Mouse (Mus musculus) embryonic stem cell, embryonic (primary cell): ENCODE data around the gene Gltp.

ENCODE experiments used
- CTCF ChIA-PET, 4 experiments: fragments of 300-600 bp in 2 of 4; fragments of 350-600 bp in 2 of 4; sonication (Branson Sonifier 250); formaldehyde crosslinking; loops; one replicate each; lab custom pipeline; 2022; ENCODE audit warnings: inconsistent platforms in 2 of 4; lab: Charles Lee
- POLR2A ChIA-PET, 4 experiments: fragments of 300-600 bp in 2 of 4; fragments of 350-600 bp in 2 of 4; sonication (Branson Sonifier 250); formaldehyde crosslinking; loops; one replicate each; lab custom pipeline; 2022; ENCODE audit warnings: antibody characterized with exemption in 4 of 4, inconsistent platforms in 1 of 4; lab: Charles Lee

Gltp gene

GRCm38 (mm10) chr5:114653656-114654437 lies 36.9 kb downstream of the Gltp start:
- ChIA-PET CTCF (interaction anchor here in 2 of 4 experiments (1.2 kb wide), 2 partner anchors 14 to 35 kb away, joined by 3 to 4 read pairs; no protein-coding TSS in a partner anchor), POLR2A (interaction anchor here in 1 of 4 experiments (1.0 kb wide), 1 partner anchor 11 kb away, joined by 3 read pairs; no protein-coding TSS in a partner anchor)

DNA sequence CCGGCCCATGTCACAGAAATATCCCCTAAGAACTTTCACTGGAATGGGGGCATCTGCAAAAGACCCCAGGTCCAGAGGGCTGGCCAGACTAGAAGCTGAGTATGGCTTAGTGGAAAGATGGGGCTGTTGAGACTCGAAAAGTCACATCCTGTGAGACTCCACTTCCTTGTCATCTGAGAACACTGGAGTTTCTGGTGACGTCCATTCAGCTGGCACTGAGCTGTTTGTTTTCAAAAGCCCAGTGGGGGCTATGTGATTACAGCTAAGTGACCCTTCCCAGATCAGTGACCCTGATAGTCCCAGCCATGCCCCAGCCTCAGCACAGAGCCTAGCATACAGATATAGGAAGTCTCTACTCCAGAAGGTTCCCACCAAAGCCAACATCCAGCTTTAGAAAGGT lies 39.3 kb downstream of the Gltp start:
- ChIA-PET POLR2A (interaction anchor here (0.6 to 2.0 kb wide), 6 partner anchors 10 to 47 kb away, joined by 3 to 7 read pairs (median 5); no protein-coding TSS in a partner anchor), CTCF (interaction anchor here in 2 of 4 experiments (0.5 to 2.2 kb wide), 7 partner anchors 10 to 805 kb away, joined by 3 to 13 read pairs (median 4); no protein-coding TSS in a partner anchor)

GRCm38 (mm10) chr5:114651002-114651401 lies 39.8 kb downstream of the Gltp start:
- ChIA-PET POLR2A (interaction anchor here (0.6 to 2.0 kb wide), 13 partner anchors 8 to 503 kb away, joined by 3 to 7 read pairs (median 4); partner anchors contain the start of gene Gltp (in 1 of the 4)), CTCF (interaction anchor here in 3 of 4 experiments (0.5 to 2.2 kb wide), 6 partner anchors 11 to 805 kb away, joined by 3 to 13 read pairs (median 5); no protein-coding TSS in a partner anchor)

GRCm38 (mm10) chr5:114648728-114649311 lies 42.0 kb downstream of the Gltp start:
- POLR2A ChIA-PET, result interaction anchor here in 1 of 4 experiments (1.3 kb wide), 1 partner anchor 14 kb away, joined by 3 read pairs; no protein-coding TSS in a partner anchor
- CTCF ChIA-PET, result interaction anchor here in 1 of 4 experiments (1.2 to 1.3 kb wide), 2 partner anchors 8 to 9 kb away, joined by 3 to 4 read pairs; no protein-coding TSS in a partner anchor

DNA sequence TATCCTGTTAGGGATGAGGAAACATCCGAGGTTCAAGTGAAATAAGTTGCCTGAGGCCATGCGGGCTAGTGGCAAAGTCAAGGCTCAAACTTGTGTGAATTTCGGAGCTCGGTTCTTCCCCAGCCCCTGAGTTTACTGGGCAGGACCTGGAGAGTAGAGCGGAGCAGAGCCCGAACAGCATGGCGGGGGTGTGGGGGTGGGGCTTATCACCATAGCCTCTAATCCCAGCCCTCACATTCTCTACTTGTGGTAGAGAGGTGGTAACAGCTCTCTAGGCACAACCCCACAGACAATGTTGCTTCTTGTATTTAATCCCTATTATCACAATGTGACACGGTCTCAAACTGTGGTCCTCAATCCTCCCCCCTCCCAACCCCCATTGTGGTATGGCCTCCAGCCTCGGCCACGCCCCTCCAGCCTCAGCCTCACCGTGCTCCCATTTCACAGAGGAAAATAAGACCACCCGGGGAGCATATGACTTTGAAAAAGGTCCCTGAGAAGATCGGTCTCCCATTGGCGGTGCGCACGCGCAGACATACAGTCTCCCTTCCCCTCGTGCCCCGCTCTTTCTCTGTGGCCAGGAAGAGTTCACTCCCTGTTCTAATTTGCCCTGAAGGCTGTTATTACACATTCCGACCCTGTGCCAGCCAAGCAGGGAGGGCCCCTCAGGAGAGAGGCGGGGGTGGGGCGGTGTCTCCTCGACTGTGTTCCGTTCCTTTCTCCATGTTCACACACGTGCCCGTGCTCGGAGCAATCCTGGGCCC lies 43.4 kb downstream of the Gltp start:
- POLR2A ChIA-PET, result interaction anchor here in 3 of 4 experiments (0.6 to 1.6 kb wide), 12 partner anchors 11 to 189 kb away, joined by 3 to 7 read pairs (median 3); partner anchors contain the start of gene Trpv4 (in 1 of the 3)

DNA sequence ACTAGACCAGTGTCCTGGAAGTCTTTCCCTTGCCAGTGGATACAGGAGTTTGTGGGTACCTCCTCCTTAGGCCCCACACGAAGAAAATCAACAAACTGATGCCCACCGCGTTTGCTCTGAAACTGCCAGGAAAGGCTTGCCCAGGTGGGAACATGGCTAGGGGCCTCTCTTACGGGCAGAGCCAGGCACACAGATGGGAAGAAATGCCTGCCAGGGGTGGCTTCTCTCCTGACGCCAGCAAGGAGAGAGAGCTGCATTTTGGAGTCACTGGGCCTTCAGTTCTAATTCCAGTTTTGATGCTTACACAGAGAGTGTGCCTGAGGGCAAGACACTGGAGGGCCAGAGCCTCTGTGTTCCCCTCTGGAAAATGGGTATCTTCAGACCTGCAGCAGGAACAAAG lies 44.9 kb downstream of the Gltp start:
- POLR2A ChIA-PET, result interaction anchor here in 2 of 4 experiments (1.0 to 1.6 kb wide), 4 partner anchors 10 to 51 kb away, joined by 3 to 5 read pairs (median 4); no protein-coding TSS in a partner anchor
- CTCF ChIA-PET, result interaction anchor here in 1 of 4 experiments (0.7 to 1.9 kb wide), 4 partner anchors 9 to 22 kb away, joined by 3 to 5 read pairs (median 4); no protein-coding TSS in a partner anchor

More for the DNA sequence above, 43.4 kb downstream of the Gltp start:
- CTCF ChIA-PET, result interaction anchor here in 3 of 4 experiments (0.6 to 1.9 kb wide), 9 partner anchors 8 to 43 kb away, joined by 3 to 5 read pairs (median 4); no protein-coding TSS in a partner anchor

- CTCF ChIA-PET, result interaction anchor here in 1 of 4 experiments (0.6 kb wide), 1 partner anchor 260 kb away, joined by 5 read pairs; no protein-coding TSS in a partner anchor
- POLR2A ChIA-PET, result no interaction called here
Measured at GRCm38 (mm10) chr5:114644918-114645317, 45.9 kb downstream of the Gltp start.

DNA sequence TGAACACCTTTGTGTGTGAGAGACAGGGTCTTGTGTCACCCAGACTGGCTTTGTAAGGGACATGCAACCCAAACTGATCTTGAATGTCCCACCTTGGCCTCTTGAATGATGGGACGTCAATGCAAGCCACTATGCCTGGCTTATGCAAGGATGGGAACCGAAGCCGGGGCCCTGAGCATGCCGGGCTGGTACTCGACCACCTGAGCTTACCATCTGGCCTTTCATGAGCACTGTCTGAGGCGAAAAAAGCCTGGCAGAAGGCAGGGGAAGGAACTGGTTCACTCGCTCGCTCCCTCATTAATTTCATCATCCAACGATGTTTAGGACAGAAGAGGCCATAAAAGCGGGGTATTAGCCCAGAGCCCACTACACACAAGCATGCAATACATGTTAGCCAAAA lies 50.0 kb downstream of the Gltp start:
- ChIA-PET CTCF (interaction anchor here in 1 of 4 experiments (1.8 kb wide), 1 partner anchor 218 kb away, joined by 5 read pairs; no protein-coding TSS in a partner anchor), POLR2A (no interaction called here)

DNA sequence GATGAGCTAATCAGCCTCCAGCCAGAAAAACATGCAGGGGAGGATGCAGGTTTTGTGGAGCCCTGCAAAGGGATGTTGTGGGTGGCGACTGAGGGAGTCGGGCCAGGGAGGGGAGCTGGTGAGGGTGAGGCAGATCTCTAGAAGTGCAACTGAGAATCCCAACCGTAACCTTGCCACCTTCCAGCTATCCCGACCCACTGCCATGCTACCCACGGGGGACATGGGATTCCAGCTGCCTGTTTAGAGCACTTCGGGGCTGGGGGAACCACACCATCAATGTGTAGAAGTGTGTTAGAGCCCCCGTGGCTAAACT lies 51.2 kb downstream of the Gltp start:
- ChIA-PET POLR2A (interaction anchor here in 3 of 4 experiments (0.6 to 1.8 kb wide), 16 partner anchors 11 to 73 kb away, joined by 3 to 6 read pairs (median 3); partner anchors contain the start of gene Gltp (in 1 of the 3)), CTCF (interaction anchor here (0.5 to 6.5 kb wide), 62 partner anchors 8 to 422 kb away, joined by 3 to 41 read pairs (median 4); partner anchors contain the start of genes Gltp (in 3 of the 4), Fam222a (in 1 of the 4), Hnf1a (in 1 of the 4) and Trpv4 (in 1 of the 4))

DNA sequence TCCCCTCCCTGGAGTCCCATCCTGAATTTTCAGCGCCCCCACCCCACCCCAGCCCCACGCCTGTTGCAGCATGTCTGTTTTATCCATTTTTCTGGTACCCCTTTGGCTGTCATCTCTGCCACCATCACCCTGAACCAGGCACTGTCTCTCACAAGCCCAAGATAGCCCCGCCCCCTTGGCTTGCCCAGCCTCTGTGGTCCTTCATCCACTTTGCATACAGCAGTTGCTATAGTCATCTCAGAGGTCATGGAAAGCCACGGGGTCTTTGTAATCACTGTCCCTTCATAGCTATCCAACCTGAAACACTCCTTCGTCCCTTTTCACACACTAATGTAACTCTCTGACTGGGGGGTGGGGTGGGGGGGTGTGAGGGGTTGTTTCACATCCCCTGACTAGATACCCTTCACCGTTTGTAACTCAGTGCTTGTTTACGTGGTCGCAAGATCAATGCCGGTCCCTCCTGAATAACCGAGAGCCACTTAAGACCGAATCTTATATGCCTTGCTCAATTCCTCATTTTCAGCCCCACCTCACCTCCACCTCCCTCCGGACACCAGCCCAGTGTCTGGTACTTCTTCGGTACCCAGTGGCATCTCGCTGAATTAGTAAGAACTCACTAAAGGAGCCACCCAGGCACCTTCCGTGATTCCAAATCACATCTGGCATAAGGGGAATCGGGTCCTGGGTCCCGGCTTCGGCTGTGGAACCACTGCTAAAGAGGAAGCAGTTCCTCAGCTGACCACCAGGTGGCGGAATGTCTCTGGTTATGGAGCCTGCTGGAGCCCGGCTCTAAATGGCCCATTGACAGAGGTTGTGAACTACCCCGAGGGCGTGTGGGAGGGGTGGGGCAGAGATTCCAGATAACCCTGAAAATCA lies 51.8 kb downstream of the Gltp start:
- POLR2A ChIA-PET, result interaction anchor here in 3 of 4 experiments (0.6 to 1.8 kb wide), 19 partner anchors 10 to 558 kb away, joined by 3 to 7 read pairs (median 3); partner anchors contain the start of gene Gltp (in 1 of the 3)
- CTCF ChIA-PET, result interaction anchor here (0.6 to 6.5 kb wide), 70 partner anchors 8 to 480 kb away, joined by 3 to 41 read pairs (median 4); partner anchors contain the start of genes Gltp (in 3 of the 4), Acads (in 1 of the 4), Fam222a (in 1 of the 4) and Hnf1a (in 1 of the 4)

DNA sequence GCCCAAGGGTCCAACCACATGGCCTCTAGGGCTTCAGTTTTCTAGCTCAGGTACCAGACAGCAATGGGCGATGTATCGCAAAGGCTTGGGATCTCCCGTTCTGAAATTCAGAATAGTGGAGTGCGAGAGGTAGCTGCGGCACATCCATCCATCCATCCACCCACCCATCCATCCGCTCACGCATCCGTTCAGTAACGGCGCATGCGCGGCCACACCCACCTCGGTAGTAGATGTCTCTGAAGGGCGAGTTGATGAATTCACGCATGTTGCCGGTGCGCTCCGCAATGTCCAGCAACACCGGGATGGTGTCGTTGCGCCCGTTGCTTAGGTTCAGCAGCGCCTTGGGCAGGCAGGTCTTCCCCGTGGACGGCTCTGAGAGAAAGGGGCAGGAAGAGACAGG lies 54.7 kb downstream of the Gltp start:
- POLR2A ChIA-PET, result interaction anchor here in 3 of 4 experiments (0.9 to 2.6 kb wide), 6 partner anchors 10 to 95 kb away, joined by 3 to 8 read pairs (median 3); no protein-coding TSS in a partner anchor
- CTCF ChIA-PET, result interaction anchor here in 1 of 4 experiments (1.8 to 6.5 kb wide), 3 partner anchors 9 to 17 kb away, joined by 5 to 41 read pairs (median 10); no protein-coding TSS in a partner anchor

DNA sequence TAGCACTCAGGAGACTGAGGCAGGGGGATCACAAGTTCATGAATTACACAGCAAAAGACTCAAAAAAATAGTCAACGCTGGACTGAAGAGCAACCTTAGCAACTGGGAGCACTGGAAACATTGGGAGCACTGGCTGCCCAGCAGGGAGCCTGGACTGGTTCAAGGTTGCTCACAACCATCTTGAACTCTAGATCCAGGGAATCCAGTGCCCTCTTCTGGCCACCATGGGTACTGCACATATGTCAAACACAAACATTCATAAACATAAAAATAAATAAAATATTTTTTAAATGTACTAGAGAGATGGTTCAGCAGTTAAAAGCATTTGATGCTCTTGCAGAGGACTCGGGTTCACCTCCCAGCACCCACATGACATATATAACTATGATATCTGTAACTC lies 59.4 kb downstream of the Gltp start:
- ChIA-PET CTCF (interaction anchor here in 2 of 4 experiments (0.7 to 1.5 kb wide), 6 partner anchors 8 to 21 kb away, joined by 3 to 7 read pairs (median 4); no protein-coding TSS in a partner anchor), POLR2A (interaction anchor here in 1 of 4 experiments (0.9 kb wide), 1 partner anchor 9 kb away, joined by 3 read pairs; no protein-coding TSS in a partner anchor)

DNA sequence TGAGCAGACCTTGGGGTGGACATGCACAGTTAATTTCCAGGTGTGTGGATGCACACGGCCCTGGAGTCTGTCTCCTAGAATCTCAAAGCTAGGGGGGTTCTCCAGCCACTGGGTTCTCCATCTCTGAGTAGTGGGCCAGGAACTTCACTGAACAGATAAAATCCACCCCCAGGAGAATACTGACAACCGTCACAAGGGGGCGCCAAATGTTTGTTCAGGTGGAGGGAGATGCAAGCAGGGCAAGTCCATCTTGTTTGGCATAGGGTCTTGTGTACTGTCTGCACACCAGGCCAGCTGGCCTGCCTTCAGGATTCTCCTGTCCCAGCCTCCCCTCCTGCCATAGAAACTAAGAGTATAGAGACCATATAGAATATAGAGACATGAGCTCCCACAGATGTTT lies 65.2 kb downstream of the Gltp start:
- POLR2A ChIA-PET, result interaction anchor here in 2 of 4 experiments (0.6 to 1.6 kb wide), 5 partner anchors 11 to 187 kb away, joined by 3 to 8 read pairs (median 3); no protein-coding TSS in a partner anchor
- CTCF ChIA-PET, result interaction anchor here (0.6 to 5.0 kb wide), 20 partner anchors 8 to 705 kb away, joined by 3 to 41 read pairs (median 3); no protein-coding TSS in a partner anchor

DNA sequence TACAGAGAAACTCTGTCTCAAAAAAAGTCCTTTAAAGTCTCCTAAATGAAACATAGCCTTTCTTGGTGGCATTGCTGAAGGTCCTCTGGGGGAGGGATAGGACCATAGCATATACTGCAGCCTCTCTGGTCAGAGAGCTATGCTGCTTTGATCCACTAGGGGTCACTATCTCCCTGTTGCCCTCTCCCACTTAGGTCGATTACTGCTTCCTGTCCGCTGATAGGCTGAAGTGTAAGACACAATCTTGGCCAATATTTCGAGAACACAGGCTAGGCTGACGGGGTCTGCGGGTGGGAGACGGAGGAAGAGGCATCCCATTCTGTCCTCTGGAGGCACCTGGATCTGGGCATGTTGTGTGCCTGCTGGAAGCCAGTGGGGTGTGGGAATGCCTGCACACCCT lies 70.5 kb downstream of the Gltp start:
- CTCF ChIA-PET, result interaction anchor here (0.5 to 5.2 kb wide), 56 partner anchors 8 to 1679 kb away, joined by 3 to 38 read pairs (median 4); partner anchors contain the start of genes 2210016L21Rik (in 1 of the 4) and Gltp (in 1 of the 4)
- POLR2A ChIA-PET, result interaction anchor here in 3 of 4 experiments (0.5 to 1.2 kb wide), 8 partner anchors 50 to 267 kb away, joined by 3 to 4 read pairs (median 3); partner anchors contain the start of genes Fam222a (in 1 of the 3) and Gm9936 (in 1 of the 3)
